Mouse (Mus musculus) liver, embryonic 14 days (tissue): ENCODE measurements around the gene Gas1. TPM values are rescaled to one million over a fixed set of nuclear protein-coding genes. Genes with fewer than 3 reads are reported as not detected.

Experiments
- polyA plus RNA-seq: library from polyadenylated mRNA; depleted of rRNA; stranded (reverse); fragments of >200 nt; gene quantifications from 2 replicates; pipeline ENCODE4 v1.2.3, GENCODE M21; 2012; rRNA removed

The Gas1 gene
- 0.95 and 2.1 TPM in 2 replicates for polyA plus RNA-seq

GRCm38 (mm10) chr13:60177106-60177796, at the start of gene Gas1:
Gas1 (minus strand) TSS chr13:60177365.

